In the genomic region with DNA sequence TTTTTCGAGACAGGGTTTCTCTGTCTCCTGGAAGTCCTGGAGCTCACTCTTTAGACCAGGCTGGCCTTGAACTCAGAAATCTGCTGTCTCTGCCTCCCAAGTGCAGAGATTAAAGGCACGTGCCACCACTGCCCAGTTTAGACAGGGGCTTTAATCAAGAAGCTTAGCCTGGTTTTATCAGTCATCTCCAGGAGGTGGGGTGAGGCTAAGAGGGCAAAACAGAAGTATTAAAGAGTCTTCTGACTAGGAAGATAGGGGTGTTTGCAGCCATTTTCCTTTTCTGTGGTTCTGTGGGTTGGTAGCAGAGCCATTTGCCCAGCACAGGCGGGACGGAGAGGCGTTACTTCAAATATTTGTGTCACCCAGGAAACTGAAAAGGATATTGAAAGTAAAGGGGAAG, we compare ENCODE assay signal across 8 mouse cellular contexts. TPM values are rescaled to one million over a fixed set of nuclear protein-coding genes. Genes with fewer than 3 reads are reported as not detected.
A peak's percentile ranks its signal among the peaks of the same experiment; 100 is the strongest.
DNase-seq lines count a peak whose midpoint lies in the region; ATAC-seq and TF ChIP-seq lines count a peak whose summit lies in the region.

No protein-coding gene starts in this region.

- H3K9ac ChIP-seq in heart, embryonic 12.5 days = 0 out of 2 replicates have a peak overlapping the region, but pooled peaks have one; percentile 43
- H3K9ac ChIP-seq in limb, embryonic 14.5 days (ENCODE audit: low read depth, low read length, severe bottlenecking) = no peak overlapping the region

- 49% methylated on average over 5 of the region's 5 CpGs for WGBS in heart, embryonic 12.5 days
- WGBS in limb, embryonic 14.5 days = 78% methylated on average over 5 of the region's 5 CpGs

- peak overlapping the region; percentile 68 for H3K4me2 ChIP-seq in heart, embryonic 12.5 days
- peak overlapping the region; percentile 53 for H3K4me2 ChIP-seq in limb, embryonic 14.5 days (replicated peaks; ENCODE audit: low read depth, low read length, severe bottlenecking)

- H3K27ac ChIP-seq in heart, embryonic 12.5 days (ENCODE audit: poor library complexity, severe bottlenecking) = peak overlapping the region; percentile 95
- H3K27ac ChIP-seq in limb, embryonic 14.5 days (replicated peaks; ENCODE audit: low read depth, low read length) = peak overlapping the region; percentile 84; the same call in 1 of the 2 replicates

- TF ChIP-seq POLR2A in limb, embryonic 14.5 days (IDR thresholded peaks at IDR 0.05; ENCODE audit: borderline replicate concordance, extremely low read depth, insufficient read depth, insufficient read length) = no peak

- H3K27me3 ChIP-seq in heart, embryonic 12.5 days (replicated peaks) = no peaks in the 10 kb centered on the region
- no peaks in the 10 kb centered on the region for H3K27me3 ChIP-seq in limb, embryonic 14.5 days (ENCODE audit: control insufficient read depth, insufficient read depth, low read length)

- H3K4me1 ChIP-seq in heart, embryonic 12.5 days (replicated peaks) = peaks cover 58% of the 10 kb centered on the region
- peaks cover 38% of the 10 kb centered on the region for H3K4me1 ChIP-seq in limb, embryonic 14.5 days (ENCODE audit: control insufficient read depth, insufficient read depth, low read length)

- no peaks in the 10 kb centered on the region for H3K9me3 ChIP-seq in heart, embryonic 12.5 days (replicated peaks)
- H3K9me3 ChIP-seq in limb, embryonic 14.5 days (ENCODE audit: control insufficient read depth, low read length) = no peaks in the 10 kb centered on the region

- H3K36me3 ChIP-seq in heart, embryonic 12.5 days = peaks cover 15% of the 10 kb centered on the region; the same call in 1 of the 2 replicates
- H3K36me3 ChIP-seq in limb, embryonic 14.5 days (ENCODE audit: control insufficient read depth, insufficient read depth, low read length) = peaks cover 12% of the 10 kb centered on the region; the same call in 1 of the 2 replicates

- no peak for ATAC-seq in heart, embryonic 12.5 days (ENCODE audit: insufficient number of reproducible peaks, low FRiP score)
- ATAC-seq in limb, embryonic 14.5 days (ENCODE audit: low FRiP score, low read depth) = no peak

- no peak for DNase-seq in heart, postnatal 4 days
- DNase-seq in spleen, postnatal 36 days (ENCODE audit: low spot score in 2 of 2) = peak; percentile 20 to 60
- no peak for DNase-seq in spleen, adult 12 weeks (ENCODE audit: low spot score)
- no peak for DNase-seq in limb, embryonic 14.5 days (ENCODE audit: low spot score)
- no peak for DNase-seq in testis, postnatal 10 days (ENCODE audit: low spot score)
- DNase-seq in right cerebral cortex, postnatal 36 days (ENCODE audit: low spot score in 2 of 2) = no peak
- DNase-seq in kidney, postnatal 14 days = no peak

- no peak overlapping the region for H3K4me3 ChIP-seq in heart, embryonic 12.5 days
- no peak overlapping the region for H3K4me3 ChIP-seq in limb, embryonic 14.5 days (replicated peaks; ENCODE audit: low read length)

RNA-seq across cellular contexts. Expression of gene Nutf2, which starts 1.1 kb away (rescaled TPM):
- polyA plus RNA-seq in heart, embryonic 12.5 days (2016; fragmentation: Nextera tagmentation; extraction: Ambion mirVana) = 201 and 224 TPM in 2 replicates
- 10 to 100 TPM; 44.7 to 45.7 TPM for total RNA-seq in heart, postnatal 4 days (2021)
- polyA plus RNA-seq in limb, embryonic 14.5 days (2012; rRNA removed) = 239 and 249 TPM in 2 replicates
- 259 and 271 TPM in 2 replicates for polyA plus RNA-seq in limb, embryonic 14.5 days (2014; fragmentation: Nextera tagmentation; extraction: Ambion mirVana)

RNA-seq across cellular contexts. Expression of gene Thap11, which starts 4.4 kb away (rescaled TPM):
- polyA plus RNA-seq in heart, embryonic 12.5 days (2016; fragmentation: Nextera tagmentation; extraction: Ambion mirVana) = 53.8 and 59.3 TPM in 2 replicates
- total RNA-seq in heart, postnatal 4 days (2021) = 10 to 100 TPM; 26.4 to 29.3 TPM
- 70.7 and 83.1 TPM in 2 replicates for polyA plus RNA-seq in limb, embryonic 14.5 days (2012; rRNA removed)
- polyA plus RNA-seq in limb, embryonic 14.5 days (2014; fragmentation: Nextera tagmentation; extraction: Ambion mirVana) = 62.5 and 68.4 TPM in 2 replicates

RNA-seq across cellular contexts. Expression of gene Cenpt, which starts 6.2 kb away (rescaled TPM):
- 42.8 and 46.9 TPM in 2 replicates for polyA plus RNA-seq in heart, embryonic 12.5 days (2016; fragmentation: Nextera tagmentation; extraction: Ambion mirVana)
- 10 to 100 TPM; 16.8 to 18.4 TPM for total RNA-seq in heart, postnatal 4 days (2021)
- polyA plus RNA-seq in limb, embryonic 14.5 days (2012; rRNA removed) = 92.2 and 98.0 TPM in 2 replicates
- polyA plus RNA-seq in limb, embryonic 14.5 days (2014; fragmentation: Nextera tagmentation; extraction: Ambion mirVana) = 41.5 and 45.7 TPM in 2 replicates

RNA-seq across cellular contexts. Expression of gene Edc4, which starts 21.4 kb away (rescaled TPM):
- 42.2 and 43.9 TPM in 2 replicates for polyA plus RNA-seq in heart, embryonic 12.5 days (2016; fragmentation: Nextera tagmentation; extraction: Ambion mirVana)
- 10 to 100 TPM; 34.0 to 34.8 TPM for total RNA-seq in heart, postnatal 4 days (2021)
- 91.8 and 127 TPM in 2 replicates for polyA plus RNA-seq in limb, embryonic 14.5 days (2012; rRNA removed)
- 39.6 and 49.1 TPM in 2 replicates for polyA plus RNA-seq in limb, embryonic 14.5 days (2014; fragmentation: Nextera tagmentation; extraction: Ambion mirVana)

RNA-seq across cellular contexts. Expression of gene Tsnaxip1, which starts 31.8 kb away (rescaled TPM):
- 0.14 and 0.15 TPM in 2 replicates for polyA plus RNA-seq in heart, embryonic 12.5 days (2016; fragmentation: Nextera tagmentation; extraction: Ambion mirVana)
- not detected for total RNA-seq in heart, postnatal 4 days (2021)
- 0.06 and 0.19 TPM in 2 replicates for polyA plus RNA-seq in limb, embryonic 14.5 days (2012; rRNA removed)
- 0.18 and 0.62 TPM in 2 replicates for polyA plus RNA-seq in limb, embryonic 14.5 days (2014; fragmentation: Nextera tagmentation; extraction: Ambion mirVana)

Comparison
In these comparisons a context has a peak if more than half of its experiments do, and no peak if none do; other contexts are left out.
1. DNase-seq: peak in spleen, postnatal 36 days (2 of 2); none in heart, postnatal 4 days (single experiment), spleen, adult 12 weeks (single experiment), limb, embryonic 14.5 days (single experiment), testis, postnatal 10 days (single experiment), right cerebral cortex, postnatal 36 days (0 of 2) and kidney, postnatal 14 days (single experiment).